In genomic region chr1:144604071-144604470, GRCm38 (mm10) we compare ENCODE assay signal across 28 mouse cellular contexts. TPM values are rescaled to one million over a fixed set of nuclear protein-coding genes. Genes with fewer than 3 reads are reported as not detected.
DNase-seq lines count a peak whose midpoint lies in the region; ATAC-seq and TF ChIP-seq lines count a peak whose summit lies in the region.
"Had no signal": no experiment of that assay in that cellular context is flagged by ENCODE, and none has a peak within 500 bp of the region (broad histone marks: within the 10 kb centered on the region; RNA-seq: fewer than 3 reads in every experiment).

No protein-coding gene starts in this region.

- WGBS in forebrain, embryonic 14.5 days = 92% methylated on average over 1 of the region's 1 CpGs
- 86% methylated on average over 1 of the region's 1 CpGs for WGBS in forebrain, postnatal 0 days

- no peak overlapping the region for H3K4me2 ChIP-seq in forebrain, embryonic 14.5 days (ENCODE audit: low read length)
- H3K4me2 ChIP-seq in forebrain, postnatal 0 days (ENCODE audit: low read depth) = no peak overlapping the region
- H3K4me2 ChIP-seq: embryonic facial prominence, embryonic 13.5 days; embryonic facial prominence, embryonic 15.5 days; forebrain, embryonic 13.5 days had no signal

- H3K27ac ChIP-seq in forebrain, embryonic 14.5 days (ENCODE audit: low read depth, low read length) = no peak overlapping the region
- H3K27ac ChIP-seq in forebrain, postnatal 0 days (ENCODE audit: low read depth, low read length) = no peak overlapping the region
- H3K27ac ChIP-seq: embryonic facial prominence, embryonic 13.5 days; embryonic facial prominence, embryonic 15.5 days; forebrain, embryonic 13.5 days had no signal

- no peaks in the 10 kb centered on the region for H3K9me3 ChIP-seq in forebrain, embryonic 14.5 days (replicated peaks; ENCODE audit: control insufficient read depth, low read length)
- no peaks in the 10 kb centered on the region for H3K9me3 ChIP-seq in forebrain, postnatal 0 days (ENCODE audit: low read length)
- H3K9me3 ChIP-seq: embryonic facial prominence, embryonic 13.5 days; embryonic facial prominence, embryonic 15.5 days; forebrain, embryonic 13.5 days had no signal

- ATAC-seq in forebrain, embryonic 14.5 days = no peak
- no peak for ATAC-seq in forebrain, postnatal 0 days
- ATAC-seq: activated CD4-positive, CD25-positive, alpha-beta regulatory T cell, adult 4 months; forebrain, embryonic 13.5 days; forebrain, embryonic 16.5 days; Patski had no signal

- no peak for TF ChIP-seq CTCF in forebrain, postnatal 0 days (IDR thresholded peaks at IDR 0.05; ENCODE audit: low read depth)
- TF ChIP-seq CTCF in brain, embryonic 14.5 days (IDR thresholded peaks at IDR 0.05; ENCODE audit: borderline replicate concordance, extremely low read depth, insufficient read depth, insufficient read length) = no peak

- TF ChIP-seq POLR2A in brain, embryonic 14.5 days (IDR thresholded peaks at IDR 0.05; ENCODE audit: borderline replicate concordance, extremely low read depth, insufficient read depth, insufficient read length, poor library complexity, severe bottlenecking) = no peak

- no peak overlapping the region for H3K9ac ChIP-seq in forebrain, embryonic 14.5 days (ENCODE audit: low read length)
- H3K9ac ChIP-seq in forebrain, postnatal 0 days = no peak overlapping the region
- H3K9ac ChIP-seq: embryonic facial prominence, embryonic 13.5 days; embryonic facial prominence, embryonic 15.5 days; forebrain, embryonic 13.5 days had no signal

- DNase-seq in forebrain, embryonic 14.5 days (ENCODE audit: low spot score) = peak; percentile 4
- DNase-seq in forebrain, postnatal 0 days = no peak
- peak; percentile 20 for DNase-seq in brain, embryonic 14.5 days (ENCODE audit: low read depth)
- DNase-seq in heart, adult 11 months = no peak
- DNase-seq in lung, adult 18-20 months = no peak
- DNase-seq: adrenal gland, adult 8-10 months; adrenal gland, postnatal 14 days; adrenal gland, postnatal 36 days; cerebellum, adult 11 months; cerebellum, adult 18-20 months; cerebellum, adult 8-10 months; cerebellum, adult 9-11 months; cerebellum, postnatal 14 days; cerebellum, postnatal 36 days; embryo, embryonic 11 days had no signal

- H3K4me1 ChIP-seq in forebrain, embryonic 14.5 days (ENCODE audit: control insufficient read depth, insufficient read depth, low read length) = no peaks in the 10 kb centered on the region
- H3K4me1 ChIP-seq in forebrain, postnatal 0 days (ENCODE audit: insufficient read depth) = no peaks in the 10 kb centered on the region
- H3K4me1 ChIP-seq: embryonic facial prominence, embryonic 13.5 days; embryonic facial prominence, embryonic 15.5 days; forebrain, embryonic 13.5 days had no signal

- H3K4me3 ChIP-seq in forebrain, embryonic 14.5 days (ENCODE audit: low read depth, low read length) = no peak overlapping the region
- H3K4me3 ChIP-seq in forebrain, postnatal 0 days (ENCODE audit: low read depth, low read length) = no peak overlapping the region
- H3K4me3 ChIP-seq: embryonic facial prominence, embryonic 13.5 days; embryonic facial prominence, embryonic 15.5 days; forebrain, embryonic 13.5 days had no signal

- no peaks in the 10 kb centered on the region for H3K27me3 ChIP-seq in forebrain, embryonic 14.5 days (replicated peaks; ENCODE audit: control insufficient read depth, insufficient read depth, low read length)
- H3K27me3 ChIP-seq in forebrain, postnatal 0 days (ENCODE audit: insufficient read depth, low read length) = no peaks in the 10 kb centered on the region
- H3K27me3 ChIP-seq: embryonic facial prominence, embryonic 13.5 days; embryonic facial prominence, embryonic 15.5 days; forebrain, embryonic 13.5 days; Patski had no signal

- H3K36me3 ChIP-seq in forebrain, embryonic 14.5 days (ENCODE audit: control insufficient read depth, insufficient read depth, low read length) = no peaks in the 10 kb centered on the region
- no peaks in the 10 kb centered on the region for H3K36me3 ChIP-seq in forebrain, postnatal 0 days (ENCODE audit: insufficient read depth)
- H3K36me3 ChIP-seq: embryonic facial prominence, embryonic 13.5 days; embryonic facial prominence, embryonic 15.5 days had no signal

RNA-seq across cellular contexts. Expression of gene Rgs21, which starts 36.6 kb away (rescaled TPM):
- not detected in 2 replicates for polyA plus RNA-seq in forebrain, embryonic 14.5 days (2014; fragmentation: Nextera tagmentation; extraction: Ambion mirVana)
- not detected in 2 replicates for total RNA-seq in forebrain, postnatal 0 days (2014; rRNA removed)
- polyA plus RNA-seq in forebrain, postnatal 0 days (2015; fragmentation: Nextera tagmentation; extraction: Ambion mirVana) = not detected in 2 replicates
- not detected in 2 replicates for polyA plus RNA-seq in brain, embryonic 14.5 days (2012; rRNA removed)
- total RNA-seq: adrenal gland, adult 18-20 months; adrenal gland, adult 8-10 months; adrenal gland, postnatal 14 days; adrenal gland, postnatal 36 days; common myeloid progenitor, adult 5-6 weeks; ES-E14; MEL had no signal
- polyA plus RNA-seq: activated CD4-positive, CD25-positive, alpha-beta regulatory T cell, adult 4 months; C2C12; embryonic facial prominence, embryonic 11.5 days; embryonic facial prominence, embryonic 13.5 days; embryonic facial prominence, embryonic 15.5 days; forebrain, embryonic 11.5 days; forebrain, embryonic 13.5 days; forebrain, embryonic 16.5 days; Patski had no signal

Comparison
In these comparisons a context has a peak if more than half of its experiments do, and no peak if none do; other contexts are left out.
1. DNase-seq: peak in forebrain, embryonic 14.5 days (single experiment) and brain, embryonic 14.5 days (single experiment); none in forebrain, postnatal 0 days (single experiment), heart, adult 11 months (single experiment) and lung, adult 18-20 months (0 of 2).